Mouse (Mus musculus): Measurements from ENCODE around the gene Zhx3.

Gene Zhx3

GRCm38 (mm10) chr2:160872890-160873382 is at the start of gene Zhx3:
TSS of gene Zhx3 (minus strand) at chr2:160872998.
- DNase-seq (ENCODE audit: low read depth, low spot score) = peak; percentile 88

- no peak for DNase-seq (ENCODE audit: low read depth, low spot score)
Measured at GRCm38 (mm10) chr2:160921285-160921684, 48.5 kb upstream of the Zhx3 start.

GRCm38 (mm10) chr2:160918930-160919215 is 46.1 kb upstream of the Zhx3 start:
- DNase-seq (ENCODE audit: low read depth, low spot score) = no peak

GRCm38 (mm10) chr2:160918154-160918929 is 45.5 kb upstream of the Zhx3 start:
- no peak for DNase-seq (ENCODE audit: low read depth, low spot score)

GRCm38 (mm10) chr2:160917313-160917712 is 44.5 kb upstream of the Zhx3 start:
- DNase-seq (ENCODE audit: low read depth, low spot score) = no peak

- DNase-seq (ENCODE audit: low read depth, low spot score) = no peak
Measured at GRCm38 (mm10) chr2:160916714-160917113, 43.9 kb upstream of the Zhx3 start.

- no peak for DNase-seq (ENCODE audit: low read depth, low spot score)
Measured at GRCm38 (mm10) chr2:160915821-160916610, 43.2 kb upstream of the Zhx3 start.

GRCm38 (mm10) chr2:160914656-160915055 is 41.9 kb upstream of the Zhx3 start:
- DNase-seq (ENCODE audit: low read depth, low spot score) = no peak

GRCm38 (mm10) chr2:160912231-160912671 is 39.5 kb upstream of the Zhx3 start, which contains the start of gene Emilin3:
TSS of gene Emilin3 (minus strand) at chr2:160912328.
- peak; percentile 40 for DNase-seq (ENCODE audit: low read depth, low spot score)

GRCm38 (mm10) chr2:160911558-160912201 is 38.9 kb upstream of the Zhx3 start:
- DNase-seq (ENCODE audit: low read depth, low spot score) = peak; percentile 28

- DNase-seq (ENCODE audit: low read depth, low spot score) = no peak
Measured at GRCm38 (mm10) chr2:160910633-160911032, 37.8 kb upstream of the Zhx3 start.

GRCm38 (mm10) chr2:160908607-160909006 is 35.8 kb upstream of the Zhx3 start:
- DNase-seq (ENCODE audit: low read depth, low spot score) = no peak

GRCm38 (mm10) chr2:160906101-160906500 is 33.3 kb upstream of the Zhx3 start:
- no peak for DNase-seq (ENCODE audit: low read depth, low spot score)

- DNase-seq (ENCODE audit: low read depth, low spot score) = no peak
Measured at GRCm38 (mm10) chr2:160905301-160905700, 32.5 kb upstream of the Zhx3 start.

GRCm38 (mm10) chr2:160901656-160902412 is 29.0 kb upstream of the Zhx3 start:
- no peak for DNase-seq (ENCODE audit: low read depth, low spot score)

GRCm38 (mm10) chr2:160891697-160892096 is 18.9 kb upstream of the Zhx3 start:
- no peak for DNase-seq (ENCODE audit: low read depth, low spot score)

- no peak for DNase-seq (ENCODE audit: low read depth, low spot score)
Measured at GRCm38 (mm10) chr2:160891045-160891444, 18.2 kb upstream of the Zhx3 start.

- DNase-seq (ENCODE audit: low read depth, low spot score) = peak; percentile 87
Measured at GRCm38 (mm10) chr2:160887859-160888258, 15.1 kb upstream of the Zhx3 start.

- peak; percentile 83 for DNase-seq (ENCODE audit: low read depth, low spot score)
Measured at GRCm38 (mm10) chr2:160887284-160887683, 14.5 kb upstream of the Zhx3 start.

GRCm38 (mm10) chr2:160886221-160886620 is 13.4 kb upstream of the Zhx3 start:
- no peak for DNase-seq (ENCODE audit: low read depth, low spot score)

GRCm38 (mm10) chr2:160884830-160885229 is 12.0 kb upstream of the Zhx3 start:
- peak; percentile 68 for DNase-seq (ENCODE audit: low read depth, low spot score)

Measured in R1 (cell line).